Mouse (Mus musculus) neural tube, embryonic 14.5 days (tissue): ENCODE results near the gene Rmdn2. TPM values are rescaled to one million over a fixed set of nuclear protein-coding genes. Genes with fewer than 3 reads are reported as not detected.

ENCODE experiments used
- ATAC-seq: fragments of 200-750 bp; cut with Nextera tagmentation; 2 replicates; pipeline ENCODE4 v1.8.0; 2017; ENCODE audit warnings: low read depth, mild to moderate bottlenecking, moderate TSS enrichment, moderate library complexity
- H3K27ac ChIP-seq: fragments of 300-500 bp; sonication (generic); 2 replicates; pipeline ENCODE4 v1.5.1; 2014; ENCODE audit warnings: low read depth, mild to moderate bottlenecking, control low read depth, low read length, moderate library complexity, mixed read lengths
- H3K27me3 ChIP-seq: fragments of 300-500 bp; sonication (generic); 2 replicates; pipeline ENCODE4 v1.6.1; 2014; ENCODE audit warnings: low read length; ENCODE audit not compliant: control insufficient read depth, insufficient read depth
- H3K36me3 ChIP-seq: fragments of 300-500 bp; sonication (generic); 2 replicates; pipeline ENCODE4 v1.6.1; 2014; ENCODE audit warnings: low read length, mixed read lengths; ENCODE audit not compliant: control insufficient read depth, insufficient read depth
- H3K4me1 ChIP-seq: fragments of 300-500 bp; sonication (generic); 2 replicates; pipeline ENCODE4 v1.6.1; 2014; ENCODE audit warnings: low read length; ENCODE audit not compliant: control insufficient read depth, insufficient read depth
- H3K4me2 ChIP-seq: fragments of 300-500 bp; sonication (generic); 2 replicates; pipeline ENCODE4 v1.6.1; 2014; ENCODE audit warnings: mild to moderate bottlenecking, low read depth, low read length, control low read depth
- H3K4me3 ChIP-seq: fragments of 300-500 bp; sonication (generic); 2 replicates; pipeline ENCODE4 v1.5.1; 2014; ENCODE audit warnings: low read depth, low read length, control low read depth, mixed read lengths
- H3K9ac ChIP-seq: fragments of 300-500 bp; sonication (generic); replicated peaks from 2 replicates; pipeline ENCODE4 v1.6.1; 2014; ENCODE audit warnings: low read depth, mild to moderate bottlenecking, control low read depth, low read length, mixed read lengths
- H3K9me3 ChIP-seq: fragments of 300-500 bp; sonication (generic); 2 replicates; pipeline ENCODE4 v1.6.1; 2016; ENCODE audit warnings: low read length; ENCODE audit not compliant: control insufficient read depth
- WGBS: fragments of 180-500 bp; shearing (Covaris S2); extraction: QIAGEN DNeasy Blood & Tissue Kit; methylation state at CpG from one replicate; pipeline ENCODE4 v1.1.7; 2014; 5-methylcytosine and 5-hydroxymethylcytosine counted together
- polyA plus RNA-seq: library from polyadenylated mRNA; unstranded; fragments of >200 nt; fragmentation: Nextera tagmentation; extraction: Ambion mirVana; gene quantifications from 2 replicates; pipeline ENCODE4 v1.2.1, GENCODE M21; 2014

The Rmdn2 gene
- polyA plus RNA-seq, 1 experiment from 2014 or later = 9.9 TPM

DNA sequence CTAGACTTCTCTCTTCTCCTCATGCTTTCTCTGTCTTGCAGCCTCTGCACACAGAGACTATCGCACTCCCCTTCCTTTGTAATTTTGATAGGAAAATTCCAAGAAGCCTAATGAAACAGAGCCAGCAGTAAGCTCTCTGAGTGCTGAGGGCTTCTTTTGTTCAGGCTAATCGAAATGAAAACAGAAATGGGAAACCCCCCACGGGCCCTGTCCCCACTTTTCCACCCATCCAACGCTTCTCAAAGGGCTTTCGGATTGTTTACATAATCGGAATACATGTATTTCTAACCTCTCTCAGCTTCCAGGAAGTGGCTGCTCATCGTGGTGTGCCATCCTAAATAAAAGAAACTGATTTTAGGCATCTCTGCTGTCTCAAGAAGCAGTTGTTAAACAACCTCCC is 96.5 kb downstream of the Rmdn2 start:
- H3K4me2 ChIP-seq = no peak overlapping the region
- no peak overlapping the region for H3K4me3 ChIP-seq
- H3K4me1 ChIP-seq = peaks cover 2% of the 10 kb centered on the region
- no peak for ATAC-seq
- H3K9ac ChIP-seq = no peak overlapping the region
- H3K9me3 ChIP-seq = no peaks in the 10 kb centered on the region
- H3K27me3 ChIP-seq = peaks cover 24% of the 10 kb centered on the region
- H3K36me3 ChIP-seq = no peaks in the 10 kb centered on the region
- no peak overlapping the region for H3K27ac ChIP-seq
- 13% methylated on average over 7 of the region's 7 CpGs for WGBS

DNA sequence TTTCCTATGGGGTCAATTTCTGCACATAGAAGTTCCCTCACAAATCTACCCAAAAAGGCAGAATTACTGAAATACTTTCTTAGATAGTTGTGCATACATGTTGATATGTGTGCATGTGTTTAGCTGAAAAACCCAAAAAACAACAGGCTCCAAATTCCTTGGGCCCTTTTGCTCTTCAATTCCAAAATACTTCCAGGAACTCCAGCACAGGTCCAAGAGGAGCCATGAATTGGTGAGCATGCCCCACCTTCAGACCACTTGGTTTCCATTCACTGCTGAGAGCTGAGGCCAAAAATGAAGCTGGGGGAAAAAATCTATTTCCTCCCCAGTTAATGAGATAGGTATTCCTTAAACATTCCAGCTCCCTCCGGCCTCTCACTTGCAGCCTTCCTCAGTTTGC is 98.1 kb downstream of the Rmdn2 start:
- 37% methylated on average over 1 of the region's 1 CpGs for WGBS
- H3K27ac ChIP-seq = no peak overlapping the region
- peaks cover 10% of the 10 kb centered on the region for H3K4me1 ChIP-seq
- no peak overlapping the region for H3K4me2 ChIP-seq
- peaks cover 39% of the 10 kb centered on the region for H3K27me3 ChIP-seq
- no peaks in the 10 kb centered on the region for H3K9me3 ChIP-seq
- no peaks in the 10 kb centered on the region for H3K36me3 ChIP-seq
- ATAC-seq = no peak
- no peak overlapping the region for H3K4me3 ChIP-seq
- H3K9ac ChIP-seq = no peak overlapping the region

DNA sequence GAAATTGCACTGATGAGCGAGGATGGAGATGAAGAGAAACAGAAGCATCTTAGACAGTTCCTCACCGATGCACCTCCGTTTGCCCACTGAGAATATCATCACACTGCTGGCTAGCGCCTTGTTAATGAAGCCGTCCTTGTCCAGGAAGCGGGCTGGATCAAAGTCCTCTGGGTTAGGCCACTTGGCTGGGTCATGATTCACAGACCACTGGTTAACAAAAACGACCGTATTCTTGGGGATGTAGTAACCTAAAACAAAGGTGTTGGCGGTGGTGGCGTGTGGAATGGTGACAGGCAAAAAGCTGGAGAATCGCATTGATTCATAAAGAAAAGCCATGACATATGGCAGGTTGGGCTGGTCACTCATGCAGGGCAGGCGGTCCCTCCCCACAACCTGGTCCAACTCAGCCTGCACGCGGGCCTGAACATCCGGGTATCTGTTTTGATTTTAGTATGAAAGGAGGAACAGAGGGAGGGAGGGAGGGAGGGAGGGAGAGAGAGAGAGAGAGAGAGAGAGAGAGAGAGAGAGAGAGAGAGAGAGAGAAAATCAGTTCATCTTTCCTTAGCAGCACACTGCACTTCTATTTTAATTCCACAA is 98.7 kb downstream of the Rmdn2 start:
- Histone ChIP-seq H3K9me3 (no peaks in the 10 kb centered on the region), H3K9ac (no peak overlapping the region), H3K27me3 (peaks cover 42% of the 10 kb centered on the region), H3K36me3 (no peaks in the 10 kb centered on the region), H3K4me2 (no peak overlapping the region), H3K27ac (no peak overlapping the region), H3K4me3 (no peak overlapping the region), H3K4me1 (peaks cover 10% of the 10 kb centered on the region)
- 10% methylated on average over 15 of the region's 15 CpGs for WGBS
- ATAC-seq = no peak

GRCm38 (mm10) chr17:79711944-79712343 is 100.3 kb downstream of the Rmdn2 start:
- H3K27me3 ChIP-seq = peaks cover 42% of the 10 kb centered on the region
- H3K36me3 ChIP-seq = no peaks in the 10 kb centered on the region
- WGBS = 12% methylated on average over 6 of the region's 6 CpGs
- H3K4me1 ChIP-seq = peaks cover 15% of the 10 kb centered on the region
- no peak for ATAC-seq
- no peak overlapping the region for H3K4me3 ChIP-seq
- no peaks in the 10 kb centered on the region for H3K9me3 ChIP-seq
- H3K27ac ChIP-seq = no peak overlapping the region
- no peak overlapping the region for H3K9ac ChIP-seq
- H3K4me2 ChIP-seq = no peak overlapping the region

DNA sequence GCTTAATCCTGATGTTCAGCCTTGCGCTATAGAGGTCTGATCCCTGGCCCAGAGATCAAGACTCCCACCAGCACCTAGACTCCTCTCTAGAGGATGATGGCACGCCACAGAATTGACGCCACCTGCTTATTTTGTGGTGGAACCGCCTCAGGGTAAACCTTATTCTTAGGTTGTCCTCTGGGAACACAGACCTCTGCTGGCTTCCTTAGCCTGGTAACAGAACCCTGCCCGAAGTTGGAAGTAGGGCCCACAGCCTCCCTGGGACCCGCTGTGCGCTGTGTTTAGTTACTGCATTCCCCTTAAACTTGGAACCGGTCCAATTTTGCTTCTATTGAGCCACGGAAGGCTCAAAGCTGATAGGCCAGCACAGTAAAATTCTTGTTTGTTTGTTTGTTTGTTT is 100.9 kb downstream of the Rmdn2 start:
- Histone ChIP-seq H3K4me3 (no peak overlapping the region), H3K27me3 (peaks cover 42% of the 10 kb centered on the region), H3K9ac (no peak overlapping the region), H3K36me3 (no peaks in the 10 kb centered on the region), H3K4me1 (peaks cover 15% of the 10 kb centered on the region), H3K4me2 (no peak overlapping the region), H3K27ac (no peak overlapping the region), H3K9me3 (no peaks in the 10 kb centered on the region)
- WGBS = 2% methylated on average over 9 of the region's 9 CpGs
- no peak for ATAC-seq

DNA sequence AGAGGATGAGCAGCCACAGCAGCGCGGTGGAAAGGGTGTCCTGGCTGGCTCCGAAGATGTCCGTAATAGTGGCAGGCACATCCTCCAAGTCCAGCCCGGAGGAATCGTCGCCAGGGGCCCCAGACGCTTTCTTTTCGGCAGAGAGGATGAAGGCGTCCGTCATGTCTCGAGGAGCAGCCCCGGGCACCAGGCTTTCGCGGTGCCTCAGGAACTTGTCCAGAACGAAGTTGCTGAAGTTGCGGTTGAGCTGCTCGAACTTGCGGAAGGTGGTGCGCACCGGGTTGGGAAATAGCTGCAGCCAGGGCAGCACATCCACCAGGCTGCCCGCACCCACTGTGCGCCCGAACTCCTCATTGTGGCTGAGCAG is 101.6 kb downstream of the Rmdn2 start:
- ATAC-seq = no peak

GRCm38 (mm10) chr17:79713643-79714367 is 102.1 kb downstream of the Rmdn2 start:
- no peak overlapping the region for H3K27ac ChIP-seq
- no peaks in the 10 kb centered on the region for H3K9me3 ChIP-seq
- H3K9ac ChIP-seq = peak overlapping the region; percentile 39; the same call in 1 of the 2 replicates
- no peaks in the 10 kb centered on the region for H3K36me3 ChIP-seq
- H3K4me1 ChIP-seq = peaks cover 15% of the 10 kb centered on the region
- H3K4me3 ChIP-seq = peak overlapping the region; percentile 34
- H3K27me3 ChIP-seq = peaks cover 42% of the 10 kb centered on the region
- 0% methylated on average over 63 of the region's 63 CpGs for WGBS
- H3K4me2 ChIP-seq = peak overlapping the region; percentile 70
- ATAC-seq = peak; percentile 57; the same call in 1 of the 2 replicates

More for the DNA sequence above, 101.6 kb downstream of the Rmdn2 start:
- peak overlapping the region; percentile 39; the same call in 1 of the 2 replicates for H3K9ac ChIP-seq
- no peaks in the 10 kb centered on the region for H3K36me3 ChIP-seq
- peak overlapping the region; percentile 34 for H3K4me3 ChIP-seq
- no peak overlapping the region for H3K27ac ChIP-seq
- peaks cover 15% of the 10 kb centered on the region for H3K4me1 ChIP-seq
- WGBS = 2% methylated on average over 24 of the region's 24 CpGs
- no peaks in the 10 kb centered on the region for H3K9me3 ChIP-seq
- H3K4me2 ChIP-seq = peak overlapping the region; percentile 70
- H3K27me3 ChIP-seq = peaks cover 42% of the 10 kb centered on the region

- Histone ChIP-seq H3K27ac (no peak overlapping the region), H3K27me3 (peaks cover 39% of the 10 kb centered on the region), H3K4me2 (peak overlapping the region; percentile 99), H3K9me3 (no peaks in the 10 kb centered on the region), H3K9ac (no peak overlapping the region), H3K36me3 (no peaks in the 10 kb centered on the region), H3K4me3 (peak overlapping the region; percentile 34), H3K4me1 (peaks cover 15% of the 10 kb centered on the region)
- 2% methylated on average over 16 of the region's 16 CpGs for WGBS
- ATAC-seq = no peak
These were observed 102.8 kb downstream of the Rmdn2 start for GRCm38 (mm10) chr17:79714368-79714895.
